Mouse (Mus musculus) adrenal gland, postnatal 36 days (tissue): Measurements from ENCODE around the gene Pycard. TPM values are rescaled to one million over a fixed set of nuclear protein-coding genes. Genes with fewer than 3 reads are reported as not detected.

Experiments used
- total RNA-seq, 2 experiments: library from RNA; stranded (reverse); gene quantifications; 2 replicates each; pipeline ENCODE4 v1.2.3; 2021

Gene Pycard
- total RNA-seq, 2 experiments from 2014 or later: 3.6 to 5.4 TPM

Other genes starting within 250 kb of the Pycard start
- gene Fbxl19, start 249.3 kb downstream of the Pycard start, total RNA-seq: 10 to 100 TPM; 13.1 to 13.7 TPM
- gene Orai3, start 224.1 kb downstream of the Pycard start, total RNA-seq: 10 to 100 TPM; 27.7 to 36.3 TPM
- 10 to 100 TPM; 36.0 TPM for gene Setd1a, start 217.2 kb downstream of the Pycard start, total RNA-seq
- 1 to 10 TPM; 4.1 to 6.6 TPM for gene Gm49388, start 208.3 kb downstream of the Pycard start, total RNA-seq
- 10 to 100 TPM; 30.0 to 53.3 TPM for gene Hsd3b7, start 193.3 kb downstream of the Pycard start, total RNA-seq
- gene Stx4a, start 169.6 kb downstream of the Pycard start, total RNA-seq: 100 to 1,000 TPM in 1 of 2 experiments, 10 to 100 TPM in 1; 92.5 to 108 TPM
- gene Stx1b, start 169.3 kb downstream of the Pycard start, total RNA-seq: 1 to 10 TPM; 4.4 to 4.5 TPM
- gene Zfp646, start 117.6 kb downstream of the Pycard start, total RNA-seq: 10 to 100 TPM; 30.0 to 31.2 TPM
- 1 to 10 TPM; 6.3 to 7.7 TPM for gene Zfp668, start 117.0 kb downstream of the Pycard start, total RNA-seq
- gene Prss53, start 102.9 kb downstream of the Pycard start, total RNA-seq: 1 to 10 TPM in 1 of 2 experiments, under 1 TPM in 1; 0.49 to 1.7 TPM
- not detected for gene Gm21974, start 98.4 kb downstream of the Pycard start, total RNA-seq
- 10 to 100 TPM; 61.5 to 65.8 TPM for gene Vkorc1, start 98.2 kb downstream of the Pycard start, total RNA-seq
- 100 to 1,000 TPM; 101 to 115 TPM for gene Bckdk, start 89.8 kb downstream of the Pycard start, total RNA-seq
- gene Kat8, start 81.4 kb downstream of the Pycard start, total RNA-seq: 10 to 100 TPM; 25.9 to 27.9 TPM
- not detected for gene Prss8, start 63.8 kb downstream of the Pycard start, total RNA-seq
- 10 to 100 TPM in 1 of 2 experiments, 1 to 10 TPM in 1; 6.7 to 10.7 TPM for gene Prss36, start 47.1 kb downstream of the Pycard start, total RNA-seq
- 100 to 1,000 TPM; 170 to 229 TPM for gene Fus, start 26.4 kb downstream of the Pycard start, total RNA-seq
- under 1 TPM in 1 of 2 experiments, not detected in 1; 0.20 TPM for gene Trim72, start 10.1 kb upstream of the Pycard start, total RNA-seq
- gene Itgam, start 68.8 kb upstream of the Pycard start, total RNA-seq: 1 to 10 TPM; 4.4 to 7.8 TPM
- gene Gm49368, start 68.8 kb upstream of the Pycard start, total RNA-seq: not detected
- 1 to 10 TPM in 1 of 2 experiments, under 1 TPM in 1; 0.89 to 2.9 TPM for gene Itgax, start 135.7 kb upstream of the Pycard start, total RNA-seq
- gene Itgad, start 160.5 kb upstream of the Pycard start, total RNA-seq: under 1 TPM in 1 of 2 experiments, not detected in 1; 0.13 TPM
- 1 to 10 TPM in 1 of 2 experiments, not detected in 1; 6.9 TPM for gene Cox6a2, start 212.5 kb upstream of the Pycard start, total RNA-seq
- 10 to 100 TPM; 18.5 to 19.9 TPM for gene Armc5, start 243.5 kb upstream of the Pycard start, total RNA-seq
- 1 to 10 TPM; 6.5 to 7.6 TPM for gene 9130023H24Rik, start 244.2 kb upstream of the Pycard start, total RNA-seq